Mouse (Mus musculus) midbrain, embryonic 12.5 days (tissue): ENCODE results near the gene Tekt3. TPM values are rescaled to one million over a fixed set of nuclear protein-coding genes. Genes with fewer than 3 reads are reported as not detected.

Experiments
- ATAC-seq: fragments of 200-750 bp; cut with Nextera tagmentation; 2 replicates; pipeline ENCODE4 v1.8.0; 2017; ENCODE audit warnings: low read depth, moderate TSS enrichment, moderate library complexity; ENCODE audit not compliant: low FRiP score
- H3K27ac ChIP-seq: fragments of 300-500 bp; sonication (generic); replicated peaks from 2 replicates; pipeline ENCODE4 v1.5.1; 2016; ENCODE audit warnings: mild to moderate bottlenecking
- H3K27me3 ChIP-seq: fragments of 300-500 bp; sonication (generic); 2 replicates; pipeline ENCODE4 v1.6.1; 2016; ENCODE audit warnings: mild to moderate bottlenecking
- H3K36me3 ChIP-seq: fragments of 300-500 bp; sonication (generic); 2 replicates; pipeline ENCODE4 v1.6.1; 2016
- H3K4me1 ChIP-seq: fragments of 300-500 bp; sonication (generic); 2 replicates; pipeline ENCODE4 v1.6.1; 2016
- H3K4me2 ChIP-seq: fragments of 300-500 bp; sonication (generic); replicated peaks from 2 replicates; pipeline ENCODE4 v1.6.1; 2016; ENCODE audit warnings: mild to moderate bottlenecking, moderate library complexity
- H3K4me3 ChIP-seq: fragments of 300-500 bp; sonication (generic); 2 replicates; pipeline ENCODE4 v1.5.1; 2016; ENCODE audit warnings: mild to moderate bottlenecking
- H3K9ac ChIP-seq: fragments of 300-500 bp; sonication (generic); replicated peaks from 2 replicates; pipeline ENCODE4 v1.6.1; 2016; ENCODE audit warnings: mild to moderate bottlenecking, moderate library complexity
- H3K9me3 ChIP-seq: fragments of 300-500 bp; sonication (generic); 2 replicates; pipeline ENCODE4 v1.6.1; 2016; ENCODE audit warnings: mild to moderate bottlenecking
- WGBS: fragments of 180-500 bp; shearing (Covaris S2); methylation state at CpG from one replicate; pipeline ENCODE4 v1.1.7; 2016; 5-methylcytosine and 5-hydroxymethylcytosine counted together
- polyA plus RNA-seq: library from polyadenylated mRNA; unstranded; fragments of >200 nt; fragmentation: Nextera tagmentation; extraction: Ambion mirVana; gene quantifications from 2 replicates; pipeline ENCODE4 v1.2.1, GENCODE M21; 2016

The Tekt3 gene
- polyA plus RNA-seq, 1 experiment from 2014 or later: not detected

GRCm38 (mm10) chr11:63029721-63030120 is 31.7 kb upstream of the Tekt3 start:
- H3K9ac ChIP-seq: no peak overlapping the region
- no peaks in the 10 kb centered on the region for H3K36me3 ChIP-seq
- 89% methylated on average over 6 of the region's 6 CpGs for WGBS
- 0 out of 2 replicates have a peak, but pooled peaks cover 5% of the 10 kb centered on the region for H3K4me1 ChIP-seq
- H3K4me3 ChIP-seq: no peak overlapping the region
- ATAC-seq: no peak
- H3K9me3 ChIP-seq: peaks cover 4% of the 10 kb centered on the region; the same call in 1 of the 2 replicates
- H3K27ac ChIP-seq: no peak overlapping the region
- H3K27me3 ChIP-seq: no peaks in the 10 kb centered on the region
- no peak overlapping the region for H3K4me2 ChIP-seq

- Histone ChIP-seq H3K4me2 (no peak overlapping the region), H3K4me1 (0 out of 2 replicates have a peak, but pooled peaks cover 4% of the 10 kb centered on the region), H3K27me3 (no peaks in the 10 kb centered on the region), H3K9ac (no peak overlapping the region), H3K4me3 (no peak overlapping the region), H3K27ac (no peak overlapping the region), H3K36me3 (no peaks in the 10 kb centered on the region), H3K9me3 (peaks cover 4% of the 10 kb centered on the region; the same call in 1 of the 2 replicates)
- no peak for ATAC-seq
- WGBS: 85% methylated on average over 11 of the region's 11 CpGs
Measured at GRCm38 (mm10) chr11:63035420-63036211, 25.8 kb upstream of the Tekt3 start.

- no peaks in the 10 kb centered on the region for H3K27me3 ChIP-seq
- 69% methylated on average over 12 of the region's 12 CpGs for WGBS
- no peak overlapping the region for H3K9ac ChIP-seq
- H3K36me3 ChIP-seq: no peaks in the 10 kb centered on the region
- H3K9me3 ChIP-seq: no peaks in the 10 kb centered on the region
- no peak for ATAC-seq
- H3K4me2 ChIP-seq: no peak overlapping the region
- H3K4me1 ChIP-seq: 0 out of 2 replicates have a peak, but pooled peaks cover 4% of the 10 kb centered on the region
- H3K27ac ChIP-seq: no peak overlapping the region
- no peak overlapping the region for H3K4me3 ChIP-seq
Measured at GRCm38 (mm10) chr11:63040002-63040661, 21.3 kb upstream of the Tekt3 start.

- H3K36me3 ChIP-seq: no peaks in the 10 kb centered on the region
- H3K27ac ChIP-seq: no peak overlapping the region
- no peaks in the 10 kb centered on the region for H3K9me3 ChIP-seq
- H3K4me3 ChIP-seq: no peak overlapping the region
- no peaks in the 10 kb centered on the region for H3K27me3 ChIP-seq
- no peaks in the 10 kb centered on the region for H3K4me1 ChIP-seq
- no peak overlapping the region for H3K4me2 ChIP-seq
- WGBS: 86% methylated on average over 3 of the region's 3 CpGs
- no peak overlapping the region for H3K9ac ChIP-seq
- ATAC-seq: no peak
Measured at GRCm38 (mm10) chr11:63045771-63046170, 15.7 kb upstream of the Tekt3 start.

- Histone ChIP-seq H3K36me3 (no peaks in the 10 kb centered on the region), H3K9me3 (no peaks in the 10 kb centered on the region), H3K4me3 (no peak overlapping the region), H3K4me2 (no peak overlapping the region), H3K4me1 (no peaks in the 10 kb centered on the region), H3K27ac (no peak overlapping the region), H3K27me3 (no peaks in the 10 kb centered on the region), H3K9ac (no peak overlapping the region)
- no peak for ATAC-seq
- WGBS: 88% methylated on average over 8 of the region's 8 CpGs
Measured at GRCm38 (mm10) chr11:63046380-63046779, 15.1 kb upstream of the Tekt3 start.

- no peak for ATAC-seq
Measured at GRCm38 (mm10) chr11:63050362-63050932, 11.0 kb upstream of the Tekt3 start.

GRCm38 (mm10) chr11:63051041-63051440 is 10.4 kb upstream of the Tekt3 start:
- Histone ChIP-seq H3K36me3 (no peaks in the 10 kb centered on the region), H3K4me1 (no peaks in the 10 kb centered on the region), H3K27ac (no peak overlapping the region), H3K9me3 (no peaks in the 10 kb centered on the region), H3K4me3 (no peak overlapping the region), H3K27me3 (no peaks in the 10 kb centered on the region), H3K4me2 (no peak overlapping the region), H3K9ac (no peak overlapping the region)
- no peak for ATAC-seq
- WGBS: 90% methylated on average over 7 of the region's 7 CpGs

More at GRCm38 (mm10) chr11:63050362-63050932, 11.0 kb upstream of the Tekt3 start:
- Histone ChIP-seq H3K9ac (no peak overlapping the region), H3K36me3 (no peaks in the 10 kb centered on the region), H3K27ac (no peak overlapping the region), H3K4me1 (no peaks in the 10 kb centered on the region), H3K4me2 (no peak overlapping the region), H3K27me3 (no peaks in the 10 kb centered on the region), H3K4me3 (no peak overlapping the region), H3K9me3 (no peaks in the 10 kb centered on the region)
- 88% methylated on average over 6 of the region's 6 CpGs for WGBS

- Histone ChIP-seq H3K9ac (no peak overlapping the region), H3K36me3 (no peaks in the 10 kb centered on the region), H3K4me3 (no peak overlapping the region), H3K4me2 (no peak overlapping the region), H3K27ac (no peak overlapping the region), H3K4me1 (no peaks in the 10 kb centered on the region), H3K9me3 (no peaks in the 10 kb centered on the region), H3K27me3 (no peaks in the 10 kb centered on the region)
- WGBS: 98% methylated on average over 10 of the region's 10 CpGs
- no peak for ATAC-seq
Measured at GRCm38 (mm10) chr11:63051996-63052395, 9.5 kb upstream of the Tekt3 start.

GRCm38 (mm10) chr11:63055596-63055995 is 5.9 kb upstream of the Tekt3 start:
- H3K9ac ChIP-seq: no peak overlapping the region
- H3K9me3 ChIP-seq: no peaks in the 10 kb centered on the region
- no peaks in the 10 kb centered on the region for H3K36me3 ChIP-seq
- 92% methylated on average over 7 of the region's 7 CpGs for WGBS
- H3K27ac ChIP-seq: no peak overlapping the region
- no peak overlapping the region for H3K4me3 ChIP-seq
- H3K4me2 ChIP-seq: no peak overlapping the region
- ATAC-seq: no peak
- H3K4me1 ChIP-seq: no peaks in the 10 kb centered on the region
- H3K27me3 ChIP-seq: no peaks in the 10 kb centered on the region

- H3K4me1 ChIP-seq: peaks cover 3% of the 10 kb centered on the region; the same call in 1 of the 2 replicates
- no peak overlapping the region for H3K4me3 ChIP-seq
- H3K4me2 ChIP-seq: no peak overlapping the region
- ATAC-seq: no peak
- H3K27me3 ChIP-seq: no peaks in the 10 kb centered on the region
- no peaks in the 10 kb centered on the region for H3K9me3 ChIP-seq
- no peak overlapping the region for H3K27ac ChIP-seq
- no peak overlapping the region for H3K9ac ChIP-seq
- no peaks in the 10 kb centered on the region for H3K36me3 ChIP-seq
- WGBS: 79% methylated on average over 5 of the region's 5 CpGs
Measured at GRCm38 (mm10) chr11:63058375-63058952, 3.0 kb upstream of the Tekt3 start.

GRCm38 (mm10) chr11:63059911-63060310 is 1.5 kb upstream of the Tekt3 start:
- Histone ChIP-seq H3K4me2 (no peak overlapping the region), H3K4me3 (no peak overlapping the region), H3K4me1 (peaks cover 3% of the 10 kb centered on the region; the same call in 1 of the 2 replicates), H3K27ac (no peak overlapping the region), H3K9me3 (no peaks in the 10 kb centered on the region), H3K36me3 (no peaks in the 10 kb centered on the region), H3K9ac (no peak overlapping the region), H3K27me3 (no peaks in the 10 kb centered on the region)
- ATAC-seq: no peak
- 100% methylated on average over 1 of the region's 1 CpGs for WGBS

GRCm38 (mm10) chr11:63066526-63066925 is 5.1 kb downstream of the Tekt3 start:
- ATAC-seq: no peak
- Histone ChIP-seq H3K36me3 (no peaks in the 10 kb centered on the region), H3K4me2 (no peak overlapping the region), H3K9ac (no peak overlapping the region), H3K27ac (no peak overlapping the region), H3K27me3 (no peaks in the 10 kb centered on the region), H3K4me1 (peaks cover 1% of the 10 kb centered on the region; the same call in 1 of the 2 replicates), H3K4me3 (no peak overlapping the region), H3K9me3 (no peaks in the 10 kb centered on the region)
- 100% methylated on average over 1 of the region's 1 CpGs for WGBS
